In the genomic region with DNA sequence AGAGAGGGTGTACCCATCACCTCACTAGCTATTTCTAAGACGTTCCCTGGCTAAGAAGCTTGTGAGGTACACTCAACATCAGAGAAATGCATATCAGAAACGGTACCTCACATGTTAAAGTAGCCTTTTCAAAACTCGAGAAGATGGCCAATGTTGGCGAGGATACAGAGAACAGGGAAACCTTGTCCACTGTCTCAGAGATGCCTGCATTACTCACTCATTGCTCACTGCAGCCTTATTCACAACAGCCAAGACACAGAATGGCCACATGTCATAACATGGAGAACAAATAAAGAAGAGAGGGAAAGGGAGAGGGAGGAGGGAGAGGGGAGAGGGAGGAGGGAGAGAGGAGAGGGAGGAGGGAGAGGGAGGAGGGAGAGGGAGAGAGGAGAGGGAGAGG, we compare ENCODE assay signal across 11 mouse cellular contexts. TPM values are rescaled to one million over a fixed set of nuclear protein-coding genes. Genes with fewer than 3 reads are reported as not detected.
DNase-seq lines count a peak whose midpoint lies in the region; ATAC-seq and TF ChIP-seq lines count a peak whose summit lies in the region.
"Had no signal": no experiment of that assay in that cellular context is flagged by ENCODE, and none has a peak within 500 bp of the region (broad histone marks: within the 10 kb centered on the region; RNA-seq: fewer than 3 reads in every experiment).

No protein-coding gene starts in this region.

- H3K4me1 ChIP-seq in lung, postnatal 0 days (ENCODE audit: insufficient read depth, low read depth, low read length): peaks cover 6% of the 10 kb centered on the region; the same call in 1 of the 2 replicates
- H3K4me1 ChIP-seq in forebrain, embryonic 14.5 days (ENCODE audit: control insufficient read depth, insufficient read depth, low read length): peaks cover 19% of the 10 kb centered on the region

- H3K9me3 ChIP-seq in lung, postnatal 0 days (ENCODE audit: low read length): no peaks in the 10 kb centered on the region
- no peaks in the 10 kb centered on the region for H3K9me3 ChIP-seq in forebrain, embryonic 14.5 days (replicated peaks; ENCODE audit: control insufficient read depth, low read length)
- H3K9me3 ChIP-seq: limb, embryonic 13.5 days; midbrain, embryonic 10.5 days had no signal

- ATAC-seq in lung, postnatal 0 days: peak; percentile 18; the same call in 1 of the 2 replicates
- ATAC-seq in forebrain, embryonic 14.5 days: peak; percentile 32; the same call in 1 of the 2 replicates

- H3K36me3 ChIP-seq in lung, postnatal 0 days (ENCODE audit: insufficient read depth, low read length): no peaks in the 10 kb centered on the region
- H3K36me3 ChIP-seq in forebrain, embryonic 14.5 days (ENCODE audit: control insufficient read depth, insufficient read depth, low read length): no peaks in the 10 kb centered on the region
- H3K36me3 ChIP-seq: limb, embryonic 13.5 days; midbrain, embryonic 10.5 days had no signal

- no peak overlapping the region for H3K4me2 ChIP-seq in lung, postnatal 0 days (replicated peaks; ENCODE audit: low read depth, low read length)
- H3K4me2 ChIP-seq in forebrain, embryonic 14.5 days (ENCODE audit: low read length): no peak overlapping the region
- H3K4me2 ChIP-seq: limb, embryonic 13.5 days had no signal

- no peak overlapping the region for H3K9ac ChIP-seq in lung, postnatal 0 days (replicated peaks; ENCODE audit: low read depth)
- no peak overlapping the region for H3K9ac ChIP-seq in forebrain, embryonic 14.5 days (ENCODE audit: low read length)
- H3K9ac ChIP-seq: limb, embryonic 13.5 days had no signal

- 42% methylated on average over 4 of the region's 4 CpGs for WGBS in lung, postnatal 0 days
- WGBS in forebrain, embryonic 14.5 days: 23% methylated on average over 4 of the region's 4 CpGs

- H3K27me3 ChIP-seq in lung, postnatal 0 days (replicated peaks; ENCODE audit: insufficient read depth, low read length): no peaks in the 10 kb centered on the region
- H3K27me3 ChIP-seq in forebrain, embryonic 14.5 days (replicated peaks; ENCODE audit: control insufficient read depth, insufficient read depth, low read length): no peaks in the 10 kb centered on the region
- H3K27me3 ChIP-seq: limb, embryonic 13.5 days had no signal

- no peak overlapping the region for H3K4me3 ChIP-seq in gastrocnemius, adult 2 months
- no peak overlapping the region for H3K4me3 ChIP-seq in lung, postnatal 0 days (ENCODE audit: low read depth, low read length)
- no peak overlapping the region for H3K4me3 ChIP-seq in forebrain, embryonic 14.5 days (ENCODE audit: low read depth, low read length)
- H3K4me3 ChIP-seq: limb, embryonic 13.5 days; midbrain, embryonic 10.5 days had no signal

- intact Hi-C loops in gastrocnemius, adult 2 months (cut with DNase I): no loop called here

- no peak for TF ChIP-seq EP300 in lung, postnatal 0 days (IDR thresholded peaks at IDR 0.05)

- no peak for TF ChIP-seq CTCF in gastrocnemius, adult 2 months (IDR thresholded peaks at IDR 0.05)
- TF ChIP-seq CTCF in lung, postnatal 0 days (IDR thresholded peaks at IDR 0.05): no peak

- DNase-seq in gastrocnemius, adult 2 months: no peak
- DNase-seq in gastrocnemius, adult 8-10 months (ENCODE audit: low spot score in 2 of 2): no peak
- no peak for DNase-seq in lung, postnatal 0 days (ENCODE audit: low spot score)
- DNase-seq in lung, postnatal 36 days: no peak
- peak; percentile 11 for DNase-seq in forebrain, embryonic 14.5 days (ENCODE audit: low spot score)
- no peak for DNase-seq in cerebellum, adult 9-10 months
- DNase-seq in left cerebral cortex, adult 18-20 months (ENCODE audit: low spot score in 2 of 2): no peak
- DNase-seq: gastrocnemius, postnatal 25 days; thymus, postnatal 36 days had no signal

- H3K27ac ChIP-seq in gastrocnemius, adult 2 months: peak overlapping the region; percentile 59; the same call in 1 of the 2 replicates
- peak overlapping the region; percentile 79 for H3K27ac ChIP-seq in lung, postnatal 0 days (ENCODE audit: low read length)
- H3K27ac ChIP-seq in forebrain, embryonic 14.5 days (ENCODE audit: low read depth, low read length): peak overlapping the region; percentile 9; the same call in 1 of the 2 replicates
- H3K27ac ChIP-seq: limb, embryonic 13.5 days had no signal

RNA-seq across cellular contexts. Expression of gene Mllt3, which starts 47.9 kb away (rescaled TPM):
- 100 to 1,000 TPM; 113 to 127 TPM for total RNA-seq in gastrocnemius, adult 2 months (2021)
- total RNA-seq in gastrocnemius, adult 8-10 months (2022): 100 to 1,000 TPM; 152 to 188 (median 173) TPM
- polyA plus RNA-seq in lung, postnatal 0 days (2015; fragmentation: Nextera tagmentation; extraction: Ambion mirVana): 32.7 and 37.0 TPM in 2 replicates
- polyA plus RNA-seq in forebrain, embryonic 14.5 days (2014; fragmentation: Nextera tagmentation; extraction: Ambion mirVana): 95.2 and 108 TPM in 2 replicates
- total RNA-seq in left cerebral cortex, adult 18-20 months (2021): 10 to 100 TPM; 40.0 to 49.7 TPM

Comparison
In these comparisons a context has a peak if more than half of its experiments do, and no peak if none do; other contexts are left out.
1. H3K27ac ChIP-seq: peak in every context shown above with its lines; median percentile 79 in lung, postnatal 0 days; 59 in gastrocnemius, adult 2 months; 9 in forebrain, embryonic 14.5 days.